11 mouse cellular contexts compared by ENCODE assay signal in genomic region chr8:5285708-5286161, GRCm38 (mm10).
DNase-seq lines count a peak whose midpoint lies in the region; ATAC-seq and TF ChIP-seq lines count a peak whose summit lies in the region.
"Had no signal": no experiment of that assay in that cellular context is flagged by ENCODE, and none has a peak within 500 bp of the region (broad histone marks: within the 10 kb centered on the region; RNA-seq: fewer than 3 reads in every experiment).

No protein-coding gene starts in this region.

- H3K4me1 ChIP-seq in forebrain, embryonic 14.5 days (ENCODE audit: control insufficient read depth, insufficient read depth, low read length), result no peaks in the 10 kb centered on the region
- no peaks in the 10 kb centered on the region for H3K4me1 ChIP-seq in forebrain, embryonic 15.5 days
- 0 out of 2 replicates have a peak, but pooled peaks cover 4% of the 10 kb centered on the region for H3K4me1 ChIP-seq in hindbrain, embryonic 13.5 days (replicated peaks)
- peaks cover 14% of the 10 kb centered on the region; the same call in 1 of the 2 replicates for H3K4me1 ChIP-seq in neural tube, embryonic 13.5 days (replicated peaks)
- no peaks in the 10 kb centered on the region for H3K4me1 ChIP-seq in liver, postnatal 0 days (ENCODE audit: insufficient read depth)

- no peaks in the 10 kb centered on the region for H3K9me3 ChIP-seq in forebrain, embryonic 14.5 days (replicated peaks; ENCODE audit: control insufficient read depth, low read length)
- H3K9me3 ChIP-seq in forebrain, embryonic 15.5 days, result no peaks in the 10 kb centered on the region
- no peaks in the 10 kb centered on the region for H3K9me3 ChIP-seq in hindbrain, embryonic 13.5 days
- H3K9me3 ChIP-seq in neural tube, embryonic 13.5 days, result no peaks in the 10 kb centered on the region
- no peaks in the 10 kb centered on the region for H3K9me3 ChIP-seq in liver, postnatal 0 days (ENCODE audit: low read length)

- no peak overlapping the region for H3K9ac ChIP-seq in forebrain, embryonic 14.5 days (ENCODE audit: low read length)
- H3K9ac ChIP-seq in forebrain, embryonic 15.5 days (replicated peaks), result no peak overlapping the region
- H3K9ac ChIP-seq in hindbrain, embryonic 13.5 days, result no peak overlapping the region
- H3K9ac ChIP-seq in neural tube, embryonic 13.5 days, result no peak overlapping the region
- no peak overlapping the region for H3K9ac ChIP-seq in liver, postnatal 0 days (replicated peaks)

- no peak for TF ChIP-seq EP300 in liver, postnatal 0 days (IDR thresholded peaks at IDR 0.05; ENCODE audit: low read depth)

- H3K4me3 ChIP-seq in forebrain, embryonic 14.5 days (ENCODE audit: low read depth, low read length), result no peak overlapping the region
- H3K4me3 ChIP-seq in forebrain, embryonic 15.5 days, result no peak overlapping the region
- no peak overlapping the region for H3K4me3 ChIP-seq in hindbrain, embryonic 13.5 days
- no peak overlapping the region for H3K4me3 ChIP-seq in neural tube, embryonic 13.5 days
- H3K4me3 ChIP-seq in liver, postnatal 0 days (ENCODE audit: low read depth, low read length), result no peak overlapping the region

- no peak overlapping the region for H3K27ac ChIP-seq in forebrain, embryonic 14.5 days (ENCODE audit: low read depth, low read length)
- H3K27ac ChIP-seq in forebrain, embryonic 15.5 days (replicated peaks), result no peak overlapping the region
- H3K27ac ChIP-seq in hindbrain, embryonic 13.5 days, result peak overlapping the region; percentile 48
- 0 out of 2 replicates have a peak overlapping the region, but pooled peaks have one; percentile 47 for H3K27ac ChIP-seq in neural tube, embryonic 13.5 days (replicated peaks)
- H3K27ac ChIP-seq in liver, postnatal 0 days (ENCODE audit: low read depth), result no peak overlapping the region

- peak; percentile 25 for DNase-seq in forebrain, embryonic 14.5 days (ENCODE audit: low spot score)
- DNase-seq in cerebellum, postnatal 25 days, result peak; percentile 58 to 73
- no peak for DNase-seq in testis, postnatal 14 days (ENCODE audit: low spot score)
- no peak for DNase-seq in lung, postnatal 25 days (ENCODE audit: low spot score)
- DNase-seq in liver, postnatal 0 days, result no peak
- DNase-seq: B cell, adult 2 months; kidney, postnatal 36 days; lung, postnatal 14 days had no signal

- H3K36me3 ChIP-seq in forebrain, embryonic 14.5 days (ENCODE audit: control insufficient read depth, insufficient read depth, low read length), result no peaks in the 10 kb centered on the region
- H3K36me3 ChIP-seq in forebrain, embryonic 15.5 days, result no peaks in the 10 kb centered on the region
- no peaks in the 10 kb centered on the region for H3K36me3 ChIP-seq in hindbrain, embryonic 13.5 days
- H3K36me3 ChIP-seq in neural tube, embryonic 13.5 days, result no peaks in the 10 kb centered on the region
- H3K36me3 ChIP-seq in liver, postnatal 0 days (replicated peaks; ENCODE audit: insufficient read depth, low read length), result no peaks in the 10 kb centered on the region

- no peak for TF ChIP-seq CTCF in liver, postnatal 0 days (IDR thresholded peaks at IDR 0.05; ENCODE audit: low read depth)

- H3K4me2 ChIP-seq in forebrain, embryonic 14.5 days (ENCODE audit: low read length), result no peak overlapping the region
- H3K4me2 ChIP-seq in forebrain, embryonic 15.5 days (replicated peaks), result no peak overlapping the region
- H3K4me2 ChIP-seq in hindbrain, embryonic 13.5 days, result no peak overlapping the region
- H3K4me2 ChIP-seq in neural tube, embryonic 13.5 days, result no peak overlapping the region
- H3K4me2 ChIP-seq in liver, postnatal 0 days (ENCODE audit: low read depth, low read length), result no peak overlapping the region

- ATAC-seq in forebrain, embryonic 14.5 days, result no peak
- no peak for ATAC-seq in forebrain, embryonic 15.5 days (replicated peaks)
- ATAC-seq in hindbrain, embryonic 13.5 days (ENCODE audit: low FRiP score), result peak; percentile 88
- peak; percentile 93 for ATAC-seq in neural tube, embryonic 13.5 days (ENCODE audit: low read depth)
- ATAC-seq in liver, postnatal 0 days, result no peak

- 72% methylated on average over 5 of the region's 5 CpGs for WGBS in forebrain, embryonic 14.5 days
- WGBS in forebrain, embryonic 15.5 days, result 61% methylated on average over 5 of the region's 5 CpGs
- WGBS in hindbrain, embryonic 13.5 days, result 29% methylated on average over 5 of the region's 5 CpGs
- 29% methylated on average over 5 of the region's 5 CpGs for WGBS in neural tube, embryonic 13.5 days
- WGBS in liver, postnatal 0 days (ENCODE audit: insufficient replicate concordance), result 75% methylated on average over 5 of the region's 5 CpGs

- H3K27me3 ChIP-seq in forebrain, embryonic 14.5 days (replicated peaks; ENCODE audit: control insufficient read depth, insufficient read depth, low read length), result no peaks in the 10 kb centered on the region
- no peaks in the 10 kb centered on the region for H3K27me3 ChIP-seq in forebrain, embryonic 15.5 days
- no peaks in the 10 kb centered on the region for H3K27me3 ChIP-seq in hindbrain, embryonic 13.5 days
- no peaks in the 10 kb centered on the region for H3K27me3 ChIP-seq in neural tube, embryonic 13.5 days
- no peaks in the 10 kb centered on the region for H3K27me3 ChIP-seq in liver, postnatal 0 days (ENCODE audit: insufficient read depth, low read length)

Comparison
In these comparisons a context has a peak if more than half of its experiments do, and no peak if none do; other contexts are left out.
1. ATAC-seq: peak in hindbrain, embryonic 13.5 days (single experiment) and neural tube, embryonic 13.5 days (single experiment); none in forebrain, embryonic 14.5 days (single experiment), forebrain, embryonic 15.5 days (single experiment) and liver, postnatal 0 days (single experiment).
2. DNase-seq: peak in forebrain, embryonic 14.5 days (single experiment) and cerebellum, postnatal 25 days (2 of 2); none in testis, postnatal 14 days (single experiment), lung, postnatal 25 days (single experiment) and liver, postnatal 0 days (single experiment).
3. H3K27ac ChIP-seq: peak in hindbrain, embryonic 13.5 days (single experiment) and neural tube, embryonic 13.5 days (single experiment); none in forebrain, embryonic 14.5 days (single experiment), forebrain, embryonic 15.5 days (single experiment) and liver, postnatal 0 days (single experiment).